Mouse (Mus musculus) CH12.LX (cell line): ENCODE results near the gene 1810049J17Rik. TPM values are rescaled to one million over a fixed set of nuclear protein-coding genes. Genes with fewer than 3 reads are reported as not detected.

ENCODE experiments used
- DNase-seq: peaks from one replicate; pipeline ENCODE4 v3.0.0-alpha.2; 2013; ENCODE audit errors: extremely low read depth
- H3K27ac ChIP-seq: 2 replicates; pipeline ENCODE4 v1.5.1; 2012; ENCODE audit warnings: low read depth, mild to moderate bottlenecking, control low read depth, moderate library complexity; ENCODE audit not compliant: insufficient read depth
- H3K27me3 ChIP-seq: replicated peaks from 2 replicates; pipeline ENCODE3; 2012; ENCODE audit warnings: inconsistent platforms
- H3K36me3 ChIP-seq, 2 experiments: replicated peaks in 1 of 2; 2 replicates each; pipeline versions ENCODE3 to v1.6.1; 2012; ENCODE audit warnings: inconsistent platforms in 1 of 2, low read length in 1 of 2, mild to moderate bottlenecking in 1 of 2, mixed read lengths in 1 of 2, moderate library complexity in 1 of 2; ENCODE audit not compliant: control insufficient read depth in 1 of 2, insufficient read depth in 1 of 2
- H3K4me1 ChIP-seq, 2 experiments: 2 replicates each; pipeline ENCODE4 v1.6.1; 2012; ENCODE audit warnings: inconsistent platforms in 1 of 2, moderate library complexity in 1 of 2; ENCODE audit not compliant: insufficient read depth in 2 of 2, control insufficient read depth in 1 of 2
- H3K4me2 ChIP-seq: 2 replicates; pipeline ENCODE4 v1.6.1; 2012; ENCODE audit warnings: low read depth, mild to moderate bottlenecking, control low read depth; ENCODE audit not compliant: poor library complexity, insufficient read depth, severe bottlenecking
- H3K4me3 ChIP-seq, 3 experiments: fragments of 150-350 bp in 1 of 3; sonication (generic) in 1 of 3; replicated peaks in 1 of 3; 2 replicates each; pipeline versions ENCODE3 to v1.5.1; 2011 to 2012; ENCODE audit warnings: low read depth in 2 of 3, low read length in 2 of 3, mild to moderate bottlenecking in 2 of 3, moderate library complexity in 2 of 3, control low read depth in 1 of 3, improper control_type of control experiment in 1 of 3, inconsistent platforms in 1 of 3, mixed read lengths in 1 of 3; ENCODE audit not compliant: poor library complexity in 1 of 3
- H3K79me2 ChIP-seq: replicated peaks from 2 replicates; pipeline ENCODE4 v1.6.1; 2012; ENCODE audit warnings: mild to moderate bottlenecking, moderate library complexity; ENCODE audit not compliant: control insufficient read depth, poor library complexity, insufficient read depth, severe bottlenecking; ENCODE audit errors: extremely low read depth
- H3K9ac ChIP-seq: 2 replicates; pipeline ENCODE4 v1.6.1; 2012; ENCODE audit warnings: low read depth, mild to moderate bottlenecking, control low read depth, moderate library complexity; ENCODE audit not compliant: insufficient read depth
- H3K9me3 ChIP-seq: replicated peaks from 2 replicates; pipeline ENCODE3; 2012; ENCODE audit warnings: low read length, inconsistent platforms, mixed read lengths
- BHLHE40 ChIP-seq: IDR thresholded peaks from 2 replicates; pipeline ENCODE4 v1.6.1; 2011; ENCODE audit warnings: mild to moderate bottlenecking, low read depth, low read length, improper control_type of control experiment
- CHD1 ChIP-seq: IDR thresholded peaks from 2 replicates; pipeline ENCODE4 v1.6.1; 2012; ENCODE audit warnings: low read depth, low read length, improper control_type of control experiment, inconsistent platforms
- E2F4 ChIP-seq: IDR thresholded peaks from 2 replicates; pipeline ENCODE4 v1.6.1; 2011; ENCODE audit warnings: low read depth, low read length, improper control_type of control experiment; ENCODE audit not compliant: insufficient replicate concordance
- EP300 ChIP-seq: IDR thresholded peaks from 2 replicates; pipeline ENCODE4 v1.6.1; 2011; ENCODE audit warnings: low read length, improper control_type of control experiment
- ETS1 ChIP-seq: conservative IDR thresholded peaks from 2 replicates; pipeline ENCODE4 v1.6.1; 2012; ENCODE audit warnings: low read depth, mild to moderate bottlenecking, inconsistent platforms, low read length, improper control_type of control experiment, moderate library complexity
- GABPA ChIP-seq: IDR thresholded peaks from 2 replicates; pipeline ENCODE4 v1.6.1; 2012; ENCODE audit warnings: low read depth, low read length, improper control_type of control experiment, inconsistent platforms; ENCODE audit not compliant: insufficient replicate concordance
- IRF4 ChIP-seq: IDR thresholded peaks from 2 replicates; pipeline ENCODE4 v1.6.1; 2014; ENCODE audit warnings: low read depth, mild to moderate bottlenecking, inconsistent platforms, low read length, improper control_type of control experiment
- JUN ChIP-seq: IDR thresholded peaks from 2 replicates; pipeline ENCODE4 v1.6.1; 2011; ENCODE audit warnings: low read depth, mild to moderate bottlenecking, low read length, improper control_type of control experiment, moderate library complexity; ENCODE audit not compliant: insufficient read depth
- JUND ChIP-seq: conservative IDR thresholded peaks from 2 replicates; pipeline ENCODE4 v1.6.1; 2011; ENCODE audit warnings: low read depth, low read length, improper control_type of control experiment
- MAFK ChIP-seq: IDR thresholded peaks from 2 replicates; pipeline ENCODE4 v1.6.1; 2011; ENCODE audit warnings: low read length, improper control_type of control experiment; ENCODE audit not compliant: insufficient replicate concordance
- MAZ ChIP-seq: IDR thresholded peaks from 2 replicates; pipeline ENCODE4 v1.6.1; 2012; ENCODE audit warnings: low read depth, mild to moderate bottlenecking, inconsistent platforms, low read length, improper control_type of control experiment, moderate library complexity
- MYC ChIP-seq: IDR thresholded peaks from 2 replicates; pipeline ENCODE4 v1.6.1; 2011; ENCODE audit warnings: low read depth, mild to moderate bottlenecking, improper control_type of control experiment, low read length
- NELFE ChIP-seq: IDR thresholded peaks from 2 replicates; pipeline ENCODE4 v1.6.1; 2011; ENCODE audit warnings: low read depth, low read length, improper control_type of control experiment
- POLR2AphosphoS2 ChIP-seq: IDR thresholded peaks from 2 replicates; pipeline ENCODE4 v1.6.1; 2011; ENCODE audit warnings: low read depth, low read length, improper control_type of control experiment
- RAD21 ChIP-seq: IDR thresholded peaks from 2 replicates; pipeline ENCODE4 v1.6.1; 2011; ENCODE audit warnings: low read depth, mild to moderate bottlenecking, low read length, improper control_type of control experiment, moderate library complexity
- RCOR1 ChIP-seq: conservative IDR thresholded peaks from 2 replicates; pipeline ENCODE4 v1.6.1; 2012; ENCODE audit warnings: low read depth, mild to moderate bottlenecking, inconsistent platforms, low read length, improper control_type of control experiment
- SMC3 ChIP-seq: IDR thresholded peaks from 2 replicates; pipeline ENCODE4 v1.6.1; 2011; ENCODE audit warnings: low read depth, low read length, improper control_type of control experiment
- TCF12 ChIP-seq: IDR thresholded peaks from 2 replicates; pipeline ENCODE4 v1.6.1; 2014; ENCODE audit warnings: low read depth, mild to moderate bottlenecking, inconsistent platforms, low read length, improper control_type of control experiment
- UBTF ChIP-seq: IDR thresholded peaks from 2 replicates; pipeline ENCODE4 v1.6.1; 2012; ENCODE audit warnings: low read depth, mild to moderate bottlenecking, inconsistent platforms, low read length, improper control_type of control experiment, moderate library complexity
- USF1 ChIP-seq: IDR thresholded peaks from 2 replicates; pipeline ENCODE4 v1.6.1; 2014; ENCODE audit warnings: low read depth, mild to moderate bottlenecking, inconsistent platforms, low read length, improper control_type of control experiment
- ZC3H11A ChIP-seq: IDR thresholded peaks from 2 replicates; pipeline ENCODE4 v1.6.1; 2012; ENCODE audit warnings: low read depth, mild to moderate bottlenecking, inconsistent platforms, low read length, improper control_type of control experiment
- ZKSCAN1 ChIP-seq: IDR thresholded peaks from 2 replicates; pipeline ENCODE4 v1.6.1; 2012; ENCODE audit warnings: low read depth, inconsistent platforms, low read length, improper control_type of control experiment, borderline replicate concordance
- ZMIZ1 ChIP-seq: IDR thresholded peaks from 2 replicates; pipeline ENCODE4 v1.6.1; 2012; ENCODE audit warnings: low read depth, mild to moderate bottlenecking, inconsistent platforms, low read length, improper control_type of control experiment
- ZNF384 ChIP-seq: IDR thresholded peaks from 2 replicates; pipeline ENCODE4 v1.6.1; 2012; ENCODE audit warnings: low read depth, low read length, improper control_type of control experiment, inconsistent platforms
- dilution Hi-C: fragments of 300-500 bp; cut with MboI; formaldehyde crosslinking; loops from 2 replicates; pipeline ENCODE4 v1.14.3; 2020; ENCODE audit warnings: low sequenced_read_pairs; ENCODE audit not compliant: extremely low pct_unique_long_range_greater_than_20kb, extremely low pct_ligation_motif_present
- in situ Hi-C: fragments of 300-500 bp; cut with MboI; formaldehyde crosslinking; loops from 3 replicates; pipeline ENCODE4 v1.14.3; 2019; ENCODE audit warnings: low sequenced_read_pairs, low pct_ligation_motif_present, low pct_unique_long_range_greater_than_20kb, mixed read lengths
- polyA plus RNA-seq: library from polyadenylated mRNA; unstranded; fragments of >175 nt; gene quantifications from 2 replicates; pipeline ENCODE4 v1.2.1, GENCODE M21; 2012; ENCODE audit warnings: low read depth; ENCODE audit not compliant: insufficient read length
- total RNA-seq, 2 experiments: library from RNA; depleted of rRNA; stranded (reverse); fragments of 300-350 nt in 1 of 2; fragments of >200 nt in 1 of 2; gene quantifications; 2 replicates each; pipeline ENCODE4 v1.2.3; 2012 to 2014

Gene 1810049J17Rik
- total and polyA plus RNA-seq, 3 experiments, result 17.6 TPM; not detected in 2

DNA sequence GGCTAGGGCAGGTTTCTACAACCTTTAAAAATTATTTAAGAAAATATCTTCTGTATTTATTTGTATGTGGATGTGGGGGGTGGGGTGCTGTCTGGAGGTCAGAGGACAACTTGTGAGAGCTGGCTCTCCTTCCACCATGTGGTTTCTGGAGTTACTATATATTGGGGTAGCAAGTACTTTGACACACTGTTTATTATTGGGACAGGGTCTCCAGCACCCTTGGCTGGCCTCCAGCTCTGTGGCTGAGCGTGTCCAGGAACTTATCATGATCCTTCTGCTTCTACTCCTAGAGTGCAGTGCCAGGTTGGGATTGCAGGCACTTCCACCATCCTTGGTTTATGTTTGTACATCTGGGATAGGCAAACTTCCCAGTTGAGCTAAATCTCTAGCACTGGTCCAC is 9.6 kb upstream of the 1810049J17Rik start:
- H3K4me1 ChIP-seq, result peaks cover 0 to 33% of the 10 kb centered on the region in 2 experiments; a peak in 2 of 4 replicates
- TF ChIP-seq ZC3H11A (no peak), TCF12 (no peak), MAFK (no peak), JUND (no peak), IRF4 (no peak), EP300 (no peak), ZNF384 (no peak), CHD1 (no peak), NELFE (no peak), RAD21 (no peak)
- H3K9ac ChIP-seq, result no peak overlapping the region
- H3K4me2 ChIP-seq, result no peak overlapping the region
- no peak for DNase-seq
- no peak overlapping the region for H3K27ac ChIP-seq
- peaks cover 83% of the 10 kb centered on the region for H3K79me2 ChIP-seq
- peaks cover 2 to 61% of the 10 kb centered on the region in 2 experiments for H3K36me3 ChIP-seq
- no peaks in the 10 kb centered on the region for H3K27me3 ChIP-seq
- H3K4me3 ChIP-seq, result no peak overlapping the region
- dilution Hi-C loops (no loop called here), in situ Hi-C loops (no loop called here)
- H3K9me3 ChIP-seq, result no peaks in the 10 kb centered on the region

DNA sequence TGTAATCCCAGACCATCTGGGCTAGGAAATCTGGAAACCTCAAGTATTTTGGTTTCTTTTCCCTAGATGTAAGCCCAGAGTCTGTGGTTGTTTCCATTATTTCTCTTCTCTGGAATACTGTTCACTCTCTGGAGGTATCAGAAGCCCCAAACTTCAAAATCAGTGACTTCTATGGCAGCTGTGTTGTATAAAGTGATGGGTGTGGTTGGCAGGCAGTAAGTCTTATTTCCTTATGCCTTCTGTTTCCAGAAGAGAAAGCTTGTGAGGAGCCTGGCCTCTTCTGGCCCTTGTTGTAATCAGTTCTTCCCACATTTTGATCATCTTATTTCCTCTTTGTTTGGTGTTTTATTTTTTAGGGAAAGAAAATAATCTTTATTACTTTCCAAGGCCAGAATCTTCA is 9.2 kb upstream of the 1810049J17Rik start:
- dilution Hi-C loops, result no loop called here

More for the DNA sequence above, 9.2 kb upstream of the 1810049J17Rik start:
- TF ChIP-seq MYC, result no peak
- TF ChIP-seq E2F4, result no peak
- no peak for TF ChIP-seq EP300
- TF ChIP-seq UBTF, result no peak
- TF ChIP-seq ZKSCAN1, result no peak
- no peak for TF ChIP-seq MAZ
- TF ChIP-seq POLR2AphosphoS2, result no peak
- no peak for TF ChIP-seq JUND
- TF ChIP-seq BHLHE40, result no peak
- no peak for TF ChIP-seq GABPA
- TF ChIP-seq SMC3, result no peak
- TF ChIP-seq ETS1, result no peak
- TF ChIP-seq RCOR1, result no peak
- TF ChIP-seq ZNF384, result no peak
- no peak for TF ChIP-seq JUN
- no peak for TF ChIP-seq NELFE
- TF ChIP-seq TCF12, result no peak
- no peak for TF ChIP-seq ZMIZ1
- no peak for TF ChIP-seq USF1
- no peak overlapping the region for H3K4me2 ChIP-seq
- no peak overlapping the region for H3K27ac ChIP-seq
- H3K79me2 ChIP-seq, result peaks cover 84% of the 10 kb centered on the region
- H3K36me3 ChIP-seq, result peaks cover 2 to 62% of the 10 kb centered on the region in 2 experiments
- H3K27me3 ChIP-seq, result no peaks in the 10 kb centered on the region
- H3K9me3 ChIP-seq, result no peaks in the 10 kb centered on the region
- DNase-seq, result no peak
- H3K4me1 ChIP-seq, result peaks cover 0 to 37% of the 10 kb centered on the region in 2 experiments; a peak in 2 of 4 replicates
- in situ Hi-C loops, result no loop called here
- no peak overlapping the region for H3K9ac ChIP-seq
- no peak overlapping the region for H3K4me3 ChIP-seq
